Mouse (Mus musculus): ENCODE measurements at regions not wholly inside any gene's neighbourhood (a gene's known extent, or its start where the extent isn't known, plus 50 kb on each side); places are given as distances from the start of the nearest gene placed in this dataset.

GRCm38 (mm10) chr2:99236968-99237367, 569.9 kb upstream of the Gm10800 start:
- DNase-seq (ENCODE audit: low spot score), result peak; percentile 16

Measured in thymus, postnatal 0 days (tissue).